Mouse (Mus musculus): ENCODE data around the gene Mroh7. TPM values are rescaled to one million over a fixed set of nuclear protein-coding genes. Genes with fewer than 3 reads are reported as not detected.
"Not testable (repeated sequence)": the region's sequence is repeated elsewhere in the genome, so short reads cannot be mapped to it uniquely, and the experiment has no call there.

The Mroh7 gene
- total RNA-seq (2017), result not detected in 2 replicates

- ATAC-seq (replicated peaks; ENCODE audit: low read depth, poor library complexity, severe bottlenecking), result 0 out of 2 replicates have a peak, but pooled peaks have one; percentile 32
Observed at GRCm38 (mm10) chr4:106730814-106731213, at the start of gene Mroh7. TSS of gene Mroh7 (minus strand) at chr4:106730925.

- ATAC-seq (replicated peaks; ENCODE audit: low read depth, poor library complexity, severe bottlenecking), result no peak
Observed at GRCm38 (mm10) chr4:106780045-106780444, 49.3 kb upstream of the Mroh7 start.

- ATAC-seq (replicated peaks; ENCODE audit: low read depth, poor library complexity, severe bottlenecking), result no peak
Observed at GRCm38 (mm10) chr4:106778116-106778788, 47.5 kb upstream of the Mroh7 start.

- no peak for ATAC-seq (replicated peaks; ENCODE audit: low read depth, poor library complexity, severe bottlenecking)
Observed at GRCm38 (mm10) chr4:106776998-106777397, 46.3 kb upstream of the Mroh7 start.

GRCm38 (mm10) chr4:106775767-106776166, 45.0 kb upstream of the Mroh7 start:
- ATAC-seq (replicated peaks; ENCODE audit: low read depth, poor library complexity, severe bottlenecking), result not testable (repeated sequence)

GRCm38 (mm10) chr4:106772558-106772957, 41.8 kb upstream of the Mroh7 start:
- no peak for ATAC-seq (replicated peaks; ENCODE audit: low read depth, poor library complexity, severe bottlenecking)

GRCm38 (mm10) chr4:106769306-106769705, 38.6 kb upstream of the Mroh7 start:
- ATAC-seq (replicated peaks; ENCODE audit: low read depth, poor library complexity, severe bottlenecking), result no peak

GRCm38 (mm10) chr4:106764166-106764565, 33.4 kb upstream of the Mroh7 start:
- no peak for ATAC-seq (replicated peaks; ENCODE audit: low read depth, poor library complexity, severe bottlenecking)

- no peak for ATAC-seq (replicated peaks; ENCODE audit: low read depth, poor library complexity, severe bottlenecking)
Observed at GRCm38 (mm10) chr4:106751726-106752125, 21.0 kb upstream of the Mroh7 start.

GRCm38 (mm10) chr4:106749699-106750098, 19.0 kb upstream of the Mroh7 start:
- peak; percentile 71 for ATAC-seq (replicated peaks; ENCODE audit: low read depth, poor library complexity, severe bottlenecking)

GRCm38 (mm10) chr4:106747001-106747580, 16.4 kb upstream of the Mroh7 start:
- no peak for ATAC-seq (replicated peaks; ENCODE audit: low read depth, poor library complexity, severe bottlenecking)

GRCm38 (mm10) chr4:106745862-106746261, 15.1 kb upstream of the Mroh7 start:
- no peak for ATAC-seq (replicated peaks; ENCODE audit: low read depth, poor library complexity, severe bottlenecking)

- no peak for ATAC-seq (replicated peaks; ENCODE audit: low read depth, poor library complexity, severe bottlenecking)
Observed at GRCm38 (mm10) chr4:106737904-106738303, 7.2 kb upstream of the Mroh7 start.

GRCm38 (mm10) chr4:106736884-106737283, 6.2 kb upstream of the Mroh7 start:
- ATAC-seq (replicated peaks; ENCODE audit: low read depth, poor library complexity, severe bottlenecking), result not testable (repeated sequence)

GRCm38 (mm10) chr4:106733636-106734035, 2.9 kb upstream of the Mroh7 start, which contains the start of gene Fam151a:
TSS of gene Fam151a (plus strand) at chr4:106733889.
- ATAC-seq (replicated peaks; ENCODE audit: low read depth, poor library complexity, severe bottlenecking), result no peak

GRCm38 (mm10) chr4:106720631-106721030, 10.1 kb downstream of the Mroh7 start:
- no peak for ATAC-seq (replicated peaks; ENCODE audit: low read depth, poor library complexity, severe bottlenecking)

GRCm38 (mm10) chr4:106713622-106714021, 17.1 kb downstream of the Mroh7 start:
- 0 out of 2 replicates have a peak, but pooled peaks have one; percentile 18 for ATAC-seq (replicated peaks; ENCODE audit: low read depth, poor library complexity, severe bottlenecking)

- peak; percentile 84 for ATAC-seq (replicated peaks; ENCODE audit: low read depth, poor library complexity, severe bottlenecking)
Observed at GRCm38 (mm10) chr4:106708408-106708807, 22.3 kb downstream of the Mroh7 start.

GRCm38 (mm10) chr4:106707957-106708356, 22.8 kb downstream of the Mroh7 start:
- no peak for ATAC-seq (replicated peaks; ENCODE audit: low read depth, poor library complexity, severe bottlenecking)

- no peak for ATAC-seq (replicated peaks; ENCODE audit: low read depth, poor library complexity, severe bottlenecking)
Observed at GRCm38 (mm10) chr4:106705096-106705665, 25.5 kb downstream of the Mroh7 start.

GRCm38 (mm10) chr4:106704416-106704815, 26.3 kb downstream of the Mroh7 start:
- ATAC-seq (replicated peaks; ENCODE audit: low read depth, poor library complexity, severe bottlenecking), result no peak
